Mouse (Mus musculus): ENCODE measurements around the gene Fmo3. TPM values are rescaled to one million over a fixed set of nuclear protein-coding genes. Genes with fewer than 3 reads are reported as not detected.

Fmo3 gene
- polyA plus RNA-seq, 2 experiments: not detected

DNA sequence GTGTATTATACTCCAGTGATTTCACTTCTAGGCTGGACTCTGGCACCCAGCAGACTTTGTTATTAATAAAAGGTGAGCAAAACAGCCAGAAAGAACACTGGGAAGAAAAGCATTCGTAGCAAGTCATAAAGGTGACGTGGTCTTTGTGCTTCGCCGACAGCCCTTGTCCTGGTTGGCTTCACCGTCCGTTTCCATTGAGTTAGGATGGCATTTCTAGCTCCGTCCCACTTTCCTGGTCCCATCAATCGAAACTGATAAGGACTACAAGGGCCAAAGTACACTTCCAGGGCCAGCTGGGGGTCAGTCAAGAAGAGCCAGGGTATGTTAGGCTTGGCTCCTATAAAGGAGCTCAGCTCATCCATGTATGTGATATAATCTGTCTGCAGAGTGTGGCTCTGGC is 67.7 kb downstream of the Fmo3 start:
- no peak overlapping the region for H3K9ac ChIP-seq (replicated peaks)
- H3K27ac ChIP-seq: no peak overlapping the region
- TF ChIP-seq CTCF (IDR thresholded peaks at IDR 0.05; ENCODE audit: low read depth) (no peak), EP300 (IDR thresholded peaks at IDR 0.05; ENCODE audit: low read depth) (no peak)
- ATAC-seq (ENCODE audit: insufficient read depth) (no peak), DNase-seq (ENCODE audit: low read depth in 3 of 3, low spot score in 3 of 3) (no peak)
- H3K4me3 ChIP-seq (ENCODE audit: insufficient read depth in 1 of 2, low read depth in 2 of 2, low read length in 2 of 2): no peak overlapping the region
- no peaks in the 10 kb centered on the region for H3K36me3 ChIP-seq (replicated peaks; ENCODE audit: control insufficient read depth, insufficient read depth, low read depth)
- WGBS (ENCODE audit: insufficient replicate concordance): 55% methylated on average over 8 of the region's 8 CpGs
- no peaks in the 10 kb centered on the region for H3K27me3 ChIP-seq (ENCODE audit: control insufficient read depth, insufficient read depth, low read length)
- no peaks in the 10 kb centered on the region for H3K9me3 ChIP-seq (ENCODE audit: control insufficient read depth, low read length)
- H3K4me2 ChIP-seq (ENCODE audit: low read depth): no peak overlapping the region
- no peaks in the 10 kb centered on the region for H3K4me1 ChIP-seq (replicated peaks; ENCODE audit: control insufficient read depth in 2 of 2, insufficient read depth in 2 of 2, low read length in 1 of 2)

DNA sequence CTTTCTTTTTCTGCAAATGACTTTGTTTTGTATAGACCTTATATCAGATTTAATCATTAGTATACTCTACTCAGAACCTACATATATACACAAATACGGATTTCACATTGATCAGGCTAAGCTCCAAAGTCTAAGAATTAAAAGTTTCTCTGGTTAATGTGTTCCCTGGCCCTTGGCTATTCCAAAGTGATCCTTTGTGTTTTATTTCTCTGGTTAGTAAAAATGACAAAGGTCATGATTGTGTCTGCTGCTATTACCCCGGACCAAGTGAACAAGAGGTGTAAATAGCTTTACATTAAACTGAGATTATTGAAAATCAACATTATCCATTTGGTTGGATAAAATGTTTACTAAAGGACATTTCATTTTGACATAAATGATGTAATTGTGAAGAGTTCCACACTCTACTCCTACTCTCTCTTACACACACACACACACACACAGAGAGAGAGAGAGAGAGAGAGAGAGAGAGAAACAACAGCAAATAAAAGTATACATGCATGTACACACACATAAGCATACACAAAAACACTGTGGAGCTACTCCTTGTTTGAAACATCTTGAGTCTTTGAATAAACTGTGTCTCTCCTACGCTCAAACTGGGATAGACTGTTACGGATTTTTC is 69.3 kb downstream of the Fmo3 start:
- no peaks in the 10 kb centered on the region for H3K27me3 ChIP-seq (ENCODE audit: control insufficient read depth, insufficient read depth, low read length)
- WGBS (ENCODE audit: insufficient replicate concordance): 60% methylated on average over 4 of the region's 4 CpGs
- H3K27ac ChIP-seq: no peak overlapping the region
- no peak overlapping the region for H3K4me3 ChIP-seq (ENCODE audit: insufficient read depth in 1 of 2, low read depth in 2 of 2, low read length in 2 of 2)
- TF ChIP-seq CTCF (IDR thresholded peaks at IDR 0.05; ENCODE audit: low read depth) (no peak), EP300 (IDR thresholded peaks at IDR 0.05; ENCODE audit: low read depth) (no peak)
- ATAC-seq (ENCODE audit: insufficient read depth) (no peak), DNase-seq (ENCODE audit: low read depth in 3 of 3, low spot score in 3 of 3) (no peak)
- no peaks in the 10 kb centered on the region for H3K36me3 ChIP-seq (replicated peaks; ENCODE audit: control insufficient read depth, insufficient read depth, low read depth)
- H3K9me3 ChIP-seq (ENCODE audit: control insufficient read depth, low read length): no peaks in the 10 kb centered on the region
- H3K4me2 ChIP-seq (ENCODE audit: low read depth): no peak overlapping the region
- H3K4me1 ChIP-seq (replicated peaks; ENCODE audit: control insufficient read depth in 2 of 2, insufficient read depth in 2 of 2, low read length in 1 of 2): no peaks in the 10 kb centered on the region
- no peak overlapping the region for H3K9ac ChIP-seq (replicated peaks)

DNA sequence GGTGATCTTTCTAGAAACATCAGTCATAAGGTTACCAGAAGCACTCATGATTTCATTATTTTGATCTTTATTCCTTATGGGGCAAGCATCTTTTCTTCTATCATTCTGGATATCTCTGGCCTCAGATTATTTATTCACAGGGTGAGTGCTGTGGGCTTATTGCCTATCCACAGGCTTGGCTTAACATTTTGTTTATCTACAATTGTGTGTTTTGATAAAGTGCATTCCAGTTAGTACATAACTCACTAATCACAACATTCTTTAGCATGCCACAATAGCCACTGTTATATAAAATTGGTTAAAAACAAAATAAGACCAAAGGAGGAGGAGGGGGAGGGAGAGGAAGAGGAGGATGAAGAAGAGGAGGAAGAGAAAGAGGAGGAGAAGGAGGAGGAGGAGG is 72.2 kb downstream of the Fmo3 start:
- H3K9ac ChIP-seq (replicated peaks): no peak overlapping the region
- H3K27me3 ChIP-seq (ENCODE audit: control insufficient read depth, insufficient read depth, low read length): no peaks in the 10 kb centered on the region

More for the DNA sequence above, 72.2 kb downstream of the Fmo3 start:
- Histone ChIP-seq H3K4me2 (ENCODE audit: low read depth) (no peak overlapping the region), H3K36me3 (replicated peaks; ENCODE audit: control insufficient read depth, insufficient read depth, low read depth) (no peaks in the 10 kb centered on the region), H3K9me3 (ENCODE audit: control insufficient read depth, low read length) (no peaks in the 10 kb centered on the region), H3K27ac (no peak overlapping the region), H3K4me3 (ENCODE audit: insufficient read depth in 1 of 2, low read depth in 2 of 2, low read length in 2 of 2) (no peak overlapping the region), H3K4me1 (replicated peaks; ENCODE audit: control insufficient read depth in 2 of 2, insufficient read depth in 2 of 2, low read length in 1 of 2) (no peaks in the 10 kb centered on the region)
- TF ChIP-seq EP300 (IDR thresholded peaks at IDR 0.05; ENCODE audit: low read depth) (no peak), CTCF (IDR thresholded peaks at IDR 0.05; ENCODE audit: low read depth) (no peak)
- DNase-seq (ENCODE audit: low read depth in 3 of 3, low spot score in 3 of 3) (no peak), ATAC-seq (ENCODE audit: insufficient read depth) (no peak)

Other genes with a start within 250 kb of the Fmo3 start
- 10.6 and 12.9 TPM in 2 replicates for gene Prrc2c, start 244.0 kb downstream of the Fmo3 start, polyA plus RNA-seq (2012; rRNA removed)
- gene Prrc2c, start 244.0 kb downstream of the Fmo3 start, polyA plus RNA-seq (2014; fragmentation: Nextera tagmentation; extraction: Ambion mirVana): 34.3 and 34.8 TPM in 2 replicates
- 2.2 and 3.0 TPM in 2 replicates for gene Fmo4, start 170.6 kb downstream of the Fmo3 start, polyA plus RNA-seq (2012; rRNA removed)
- 2.0 and 3.2 TPM in 2 replicates for gene Fmo4, start 170.6 kb downstream of the Fmo3 start, polyA plus RNA-seq (2014; fragmentation: Nextera tagmentation; extraction: Ambion mirVana)
- 11.4 and 13.7 TPM in 2 replicates for gene Fmo1, start 117.9 kb downstream of the Fmo3 start, polyA plus RNA-seq (2012; rRNA removed)
- 13.6 and 14.4 TPM in 2 replicates for gene Fmo1, start 117.9 kb downstream of the Fmo3 start, polyA plus RNA-seq (2014; fragmentation: Nextera tagmentation; extraction: Ambion mirVana)
- gene Fmo2, start 85.8 kb downstream of the Fmo3 start, polyA plus RNA-seq (2012; rRNA removed): 0.02 and 0.08 TPM in 2 replicates
- 0.27 TPM in 1 of 2 replicates, not detected in the other for gene Fmo2, start 85.8 kb downstream of the Fmo3 start, polyA plus RNA-seq (2014; fragmentation: Nextera tagmentation; extraction: Ambion mirVana)
- gene Fmo6, start 47.0 kb downstream of the Fmo3 start, polyA plus RNA-seq (2012; rRNA removed): not detected in 2 replicates
- not detected in 2 replicates for gene Fmo6, start 47.0 kb downstream of the Fmo3 start, polyA plus RNA-seq (2014; fragmentation: Nextera tagmentation; extraction: Ambion mirVana)
- gene Mroh9, start 101.1 kb upstream of the Fmo3 start, polyA plus RNA-seq (2012; rRNA removed): not detected in 2 replicates
- gene Mroh9, start 101.1 kb upstream of the Fmo3 start, polyA plus RNA-seq (2014; fragmentation: Nextera tagmentation; extraction: Ambion mirVana): not detected in 2 replicates

Measured in liver, embryonic 14.5 days (tissue).